Mouse (Mus musculus): Measurements from ENCODE around the gene Gm11554.
"Not testable (repeated sequence)": the region's sequence is repeated elsewhere in the genome, so short reads cannot be mapped to it uniquely, and the experiment has no call there.

The Gm11554 gene

DNA sequence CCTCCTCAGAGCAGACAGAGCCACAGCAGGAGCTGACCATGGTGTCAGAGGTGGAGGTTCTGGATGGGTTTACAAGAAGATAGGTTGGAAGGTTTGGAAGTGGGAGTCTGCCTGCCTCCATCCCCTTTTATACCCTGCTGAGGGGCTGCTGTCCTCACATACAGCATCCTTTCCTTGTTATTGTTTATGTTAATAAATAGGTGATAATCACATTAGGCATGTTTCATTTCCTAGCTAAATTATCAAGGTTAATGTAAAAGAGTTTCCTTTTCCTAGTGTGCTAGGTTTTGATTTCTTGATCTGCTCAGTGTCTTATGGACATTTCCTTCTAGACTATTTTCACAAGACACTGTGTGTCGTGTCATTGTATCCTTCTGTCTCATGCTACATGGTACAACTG is at the start of gene Gm11554:
Gene Gm11554 (minus strand): TSS at position 101 of the 400 bp plus-strand sequence.
- not testable (repeated sequence) for DNase-seq (ENCODE audit: low spot score in 2 of 2)

DNA sequence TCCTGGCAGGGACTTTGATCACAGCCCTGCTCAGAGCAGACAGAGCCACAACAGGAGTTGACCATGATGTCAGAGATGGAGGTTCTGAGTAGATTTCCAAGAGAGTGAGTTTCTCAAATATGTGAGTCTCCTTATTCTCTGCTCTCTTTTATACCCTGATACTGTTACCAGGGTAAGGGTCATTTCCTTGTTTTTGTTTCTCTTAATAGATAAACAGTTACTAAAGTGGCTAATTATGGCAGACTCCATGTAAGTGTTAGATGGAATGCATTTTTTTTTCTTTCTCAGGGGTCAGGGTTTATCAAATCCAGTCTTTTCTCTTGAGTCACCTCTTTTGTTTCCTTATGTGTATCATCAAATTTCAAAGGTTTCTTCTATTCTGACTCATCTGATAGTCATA is 47.3 kb upstream of the Gm11554 start, which contains the start of gene Krtap4-16:
Gene Krtap4-16 (minus strand): TSS at position 101 of the 400 bp plus-strand sequence.
- DNase-seq (ENCODE audit: low spot score in 2 of 2), result no peak

DNA sequence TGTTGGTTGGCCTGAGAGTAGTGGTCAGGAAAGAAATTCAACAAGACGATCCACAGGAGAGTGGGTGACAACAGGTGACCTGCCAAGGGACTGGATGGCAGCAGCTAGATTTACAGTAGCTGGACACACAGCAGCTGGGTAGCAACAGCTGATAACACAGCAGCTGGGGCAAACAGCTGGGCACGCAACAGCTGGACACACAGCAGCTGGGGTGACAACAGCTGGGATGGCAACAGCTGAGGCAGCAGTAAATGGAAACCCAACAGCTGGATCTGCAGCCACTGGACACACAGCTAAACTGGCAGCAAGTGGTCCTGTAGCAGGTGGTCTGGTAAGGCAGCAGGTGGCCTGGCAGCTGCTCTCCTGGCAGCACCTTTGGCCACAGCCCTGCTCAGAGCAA is 42.5 kb upstream of the Gm11554 start:
- DNase-seq (ENCODE audit: low spot score in 2 of 2), result no peak

- no peak for DNase-seq (ENCODE audit: low spot score in 2 of 2)
Observed at GRCm38 (mm10) chr11:99842185-99842584, 37.9 kb upstream of the Gm11554 start.

- DNase-seq (ENCODE audit: low spot score in 2 of 2), result no peak
Observed at GRCm38 (mm10) chr11:99837966-99838365, 33.7 kb upstream of the Gm11554 start, which contains the start of gene 2300003K06Rik. Gene 2300003K06Rik (minus strand): TSS chr11:99838066.

- not testable (repeated sequence) for DNase-seq (ENCODE audit: low spot score in 2 of 2)
Observed at GRCm38 (mm10) chr11:99815566-99815965, 11.3 kb upstream of the Gm11554 start, which contains the start of gene Gm11564. Gene Gm11564 (minus strand): TSS chr11:99815666.

DNA sequence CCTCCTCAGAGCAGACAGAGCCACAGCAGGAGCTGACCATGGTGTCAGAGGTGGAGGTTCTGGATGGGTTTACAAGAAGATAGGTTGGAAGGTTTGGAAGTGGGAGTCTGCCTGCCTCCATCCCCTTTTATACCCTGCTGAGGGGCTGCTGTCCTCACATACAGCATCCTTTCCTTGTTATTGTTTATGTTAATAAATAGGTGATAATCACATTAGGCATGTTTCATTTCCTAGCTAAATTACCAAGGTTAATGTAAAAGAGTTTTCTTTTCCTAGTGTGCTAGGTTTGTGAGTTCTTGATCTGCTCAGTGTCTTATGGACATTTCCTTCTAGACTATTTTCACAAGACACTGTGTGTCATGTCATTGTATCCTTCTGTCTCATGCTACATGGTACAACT is 5.5 kb upstream of the Gm11554 start, which contains the start of gene Krtap4-13:
Gene Krtap4-13 (minus strand): TSS at position 101 of the 400 bp plus-strand sequence.
- DNase-seq (ENCODE audit: low spot score in 2 of 2), result not testable (repeated sequence)

DNA sequence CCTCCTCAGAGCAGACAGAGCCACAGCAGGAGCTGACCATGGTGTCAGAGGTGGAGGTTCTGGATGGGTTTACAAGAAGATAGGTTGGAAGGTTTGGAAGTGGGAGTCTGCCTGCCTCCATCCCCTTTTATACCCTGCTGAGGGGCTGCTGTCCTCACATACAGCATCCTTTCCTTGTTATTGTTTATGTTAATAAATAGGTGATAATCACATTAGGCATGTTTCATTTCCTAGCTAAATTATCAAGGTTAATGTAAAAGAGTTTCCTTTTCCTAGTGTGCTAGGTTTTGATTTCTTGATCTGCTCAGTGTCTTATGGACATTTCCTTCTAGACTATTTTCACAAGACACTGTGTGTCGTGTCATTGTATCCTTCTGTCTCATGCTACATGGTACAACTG is 5.4 kb downstream of the Gm11554 start, which contains the start of gene Gm11569:
Gene Gm11569 (minus strand): TSS at position 101 of the 400 bp plus-strand sequence.
- DNase-seq (ENCODE audit: low spot score in 2 of 2), result not testable (repeated sequence)

DNA sequence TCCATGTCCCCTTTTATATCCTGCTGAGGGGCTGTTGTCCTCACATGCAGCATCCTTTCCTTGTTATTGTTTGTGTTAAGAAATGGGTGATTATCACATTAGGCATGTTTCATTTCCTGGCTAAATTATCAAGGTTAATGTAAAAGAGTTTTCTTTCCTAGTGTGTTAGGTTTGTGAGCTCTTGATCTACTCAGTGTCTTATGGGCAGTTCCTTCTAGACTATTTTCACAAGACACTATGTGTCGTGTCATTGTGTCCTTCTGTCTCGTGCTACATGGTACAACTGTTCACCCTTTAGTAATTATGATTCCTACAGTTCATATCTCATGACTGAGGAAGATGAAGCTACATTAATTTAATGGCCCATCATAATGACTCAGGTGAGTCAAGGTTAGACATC is 10.9 kb downstream of the Gm11554 start, which contains the start of gene Gm11596:
Gene Gm11596 (minus strand): TSS at position 101 of the 400 bp plus-strand sequence.
- no peak for DNase-seq (ENCODE audit: low spot score in 2 of 2)

DNA sequence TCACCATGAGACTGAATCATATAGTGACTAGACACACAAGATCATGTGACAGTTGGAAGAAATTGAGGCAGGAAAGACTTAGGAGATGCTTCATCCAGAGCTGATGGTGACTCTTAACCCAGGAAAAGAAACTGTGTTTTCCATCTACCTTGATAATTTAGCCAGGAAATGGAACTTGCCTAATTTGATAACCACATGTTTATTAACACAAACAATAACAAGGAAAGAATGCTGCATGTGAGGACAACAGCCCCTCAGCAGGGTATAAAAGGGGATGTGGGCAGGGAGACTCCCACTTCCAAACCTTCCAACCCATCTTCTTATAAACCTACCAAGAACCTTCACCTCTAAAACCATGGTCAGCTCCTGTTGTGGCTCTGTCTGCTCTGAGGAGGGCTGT is 19.3 kb downstream of the Gm11554 start, which contains the start of gene Krtap4-9:
Gene Krtap4-9 (plus strand): TSS at position 301 of the 400 bp plus-strand sequence.
- DNase-seq (ENCODE audit: low spot score in 2 of 2), result not testable (repeated sequence)

DNA sequence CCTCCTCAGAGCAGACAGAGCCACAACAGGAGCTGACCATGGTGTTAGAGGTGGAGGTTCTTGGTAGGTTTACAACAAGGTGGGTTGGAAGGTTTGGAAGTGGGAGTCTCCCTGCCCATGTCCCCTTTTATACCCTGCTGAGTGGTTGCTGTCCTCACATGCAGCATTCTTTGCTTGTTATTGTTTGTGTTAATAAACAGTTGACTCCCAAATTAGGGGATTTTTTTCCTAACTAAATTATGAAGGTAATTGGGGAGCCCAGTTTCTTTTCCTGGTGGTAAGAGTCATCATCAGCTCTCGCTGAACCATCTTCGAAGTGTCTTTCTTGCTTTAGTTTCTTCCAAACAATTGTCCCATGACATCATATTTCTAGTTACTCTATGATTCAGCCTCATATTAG is 23.6 kb downstream of the Gm11554 start, which contains the start of gene Krtap4-8:
Gene Krtap4-8 (minus strand): TSS at position 101 of the 400 bp plus-strand sequence.
- no peak for DNase-seq (ENCODE audit: low spot score in 2 of 2)

DNA sequence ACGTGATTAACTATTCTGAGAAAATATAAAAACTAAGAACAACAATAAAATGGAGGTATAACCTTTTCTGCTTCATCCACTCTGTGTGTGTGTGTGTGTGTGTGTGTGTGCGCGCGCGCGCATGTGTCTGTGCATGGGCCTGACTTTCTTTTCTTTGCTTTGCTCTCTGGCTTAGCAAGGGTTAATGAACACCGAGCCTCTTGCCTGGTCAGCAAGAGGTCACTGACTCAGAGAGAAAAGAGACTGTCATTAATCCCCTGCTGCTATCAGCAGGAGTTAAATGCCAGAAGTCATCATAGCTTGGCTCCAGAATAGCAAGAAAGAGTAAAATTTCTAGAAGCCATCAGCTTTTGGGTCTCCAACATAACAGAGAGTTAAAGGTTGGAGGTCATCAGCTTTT is 25.8 kb downstream of the Gm11554 start:
- no peak for DNase-seq (ENCODE audit: low spot score in 2 of 2)

DNA sequence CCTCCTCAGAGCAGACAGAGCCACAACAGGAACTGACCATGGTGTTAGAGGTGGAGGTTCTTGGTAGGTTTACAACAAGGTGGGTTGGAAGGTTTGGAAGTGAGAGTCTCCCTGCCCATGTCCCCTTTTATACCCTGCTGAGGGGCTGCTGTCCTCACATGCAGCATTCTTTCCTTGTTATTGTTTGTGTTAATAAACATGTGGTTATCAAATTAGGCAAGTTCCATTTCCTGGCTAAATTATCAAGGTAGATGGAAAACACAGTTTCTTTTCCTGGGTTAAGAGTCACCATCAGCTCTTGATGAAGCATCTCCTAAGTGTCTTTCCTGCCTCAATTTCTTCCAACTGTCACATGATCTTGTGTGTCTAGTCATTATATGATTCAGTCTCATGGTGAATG is 31.4 kb downstream of the Gm11554 start, which contains the start of gene Gm11595:
Gene Gm11595 (minus strand): TSS at position 101 of the 400 bp plus-strand sequence.
- DNase-seq (ENCODE audit: low spot score in 2 of 2), result not testable (repeated sequence)

DNA sequence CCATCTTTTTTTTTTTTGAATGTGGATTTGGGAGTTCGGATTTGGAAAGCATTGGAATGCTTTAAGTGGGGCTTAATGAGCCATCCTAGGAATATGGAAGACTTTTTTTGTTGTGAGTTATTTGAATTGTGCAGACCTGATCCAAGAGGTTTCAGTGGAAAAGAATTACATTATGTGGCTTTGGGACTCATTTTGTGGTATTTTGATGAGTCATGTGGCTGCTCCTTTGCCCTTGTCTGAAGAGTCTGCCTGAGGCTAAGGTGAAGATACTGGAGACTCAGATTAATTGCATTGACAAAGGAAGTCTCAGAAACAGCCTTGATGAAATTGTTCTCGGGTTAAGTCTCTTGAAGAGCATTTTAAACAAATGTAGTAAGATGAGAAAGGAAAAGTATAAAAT is 35.8 kb downstream of the Gm11554 start:
- DNase-seq (ENCODE audit: low spot score in 2 of 2), result no peak

- DNase-seq (ENCODE audit: low spot score in 2 of 2), result no peak
Observed at GRCm38 (mm10) chr11:99758877-99759276, 45.4 kb downstream of the Gm11554 start.
